Mouse (Mus musculus): ENCODE measurements around the gene Clec1b.

The Clec1b gene

DNA sequence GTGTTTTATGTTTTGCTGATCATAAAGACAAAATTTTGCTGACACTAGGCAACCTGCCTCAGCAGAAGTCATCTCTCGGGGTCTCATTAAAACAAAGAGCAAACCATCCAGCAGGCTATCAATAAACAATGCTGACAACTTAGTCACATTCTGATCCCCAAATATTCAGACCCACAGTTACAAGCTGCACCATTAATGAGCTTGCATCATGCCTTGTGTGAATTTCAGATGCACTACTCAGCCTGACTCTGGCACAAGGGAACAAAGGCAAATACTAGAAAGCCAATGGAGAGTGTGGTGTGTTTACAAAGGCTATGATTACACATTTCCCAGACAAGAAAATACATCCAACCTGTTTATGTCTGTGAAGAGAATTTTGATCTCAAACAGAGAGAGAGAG is 17.1 kb downstream of the Clec1b start:
- DNase-seq (ENCODE audit: low read depth) = no peak

DNA sequence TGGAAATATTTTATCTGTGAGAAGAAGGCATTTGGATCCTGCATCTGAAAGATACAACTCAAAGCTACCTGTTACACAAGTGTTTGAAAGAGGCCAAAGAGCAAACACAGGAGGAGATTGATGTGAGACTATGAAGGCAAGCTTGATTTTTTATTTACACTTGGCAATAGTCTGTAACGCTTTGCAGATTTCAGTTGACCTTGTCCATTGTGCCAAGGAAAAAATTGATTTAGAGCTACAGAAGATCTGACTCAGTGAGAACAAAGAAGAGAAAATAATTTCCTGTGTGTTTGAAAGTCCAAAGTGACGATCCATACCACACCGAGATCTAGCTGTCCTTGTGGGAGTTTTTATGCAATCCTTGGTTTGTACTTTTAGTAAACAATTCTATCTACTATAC is 25.2 kb downstream of the Clec1b start:
- no peak for DNase-seq (ENCODE audit: low read depth)

DNA sequence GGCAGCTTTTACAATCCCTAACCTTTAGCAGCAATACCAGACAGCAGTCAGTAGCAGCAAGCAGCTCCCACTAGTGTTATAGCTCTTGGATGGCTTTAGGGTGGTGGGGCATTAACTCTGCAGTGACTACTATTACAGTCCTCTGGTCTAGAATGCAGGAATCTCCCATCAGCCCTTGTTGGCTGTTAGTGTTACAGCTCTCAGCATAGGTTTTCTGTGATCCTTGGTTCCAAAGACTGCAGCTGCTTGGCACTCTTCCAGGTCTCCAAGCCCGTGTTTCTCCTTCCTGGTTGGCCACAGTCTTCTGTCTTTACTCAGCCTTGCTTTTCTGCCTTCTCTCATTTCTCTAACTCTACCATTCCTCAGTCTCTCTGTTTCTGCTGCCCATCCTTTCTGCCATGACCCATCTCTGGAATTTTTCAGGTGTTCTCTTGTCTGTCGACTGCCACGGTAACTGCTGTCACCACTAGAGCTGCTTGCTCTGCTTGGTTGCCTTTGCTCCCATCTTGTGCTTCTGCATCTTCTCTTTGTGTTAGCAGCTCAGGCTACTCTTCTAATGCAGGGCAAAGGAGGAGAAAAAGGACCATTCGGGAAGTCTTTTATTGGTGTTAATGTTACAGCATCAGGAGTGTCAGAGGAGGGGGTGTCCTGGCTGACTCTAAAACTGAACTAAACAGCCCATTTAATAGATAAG is 26.1 kb downstream of the Clec1b start:
- no peak for DNase-seq (ENCODE audit: low read depth)

GRCm38 (mm10) chr6:129423734-129424072 is 26.6 kb downstream of the Clec1b start:
- peak; percentile 60 for DNase-seq (ENCODE audit: low read depth)

- no peak for DNase-seq (ENCODE audit: low read depth)
Observed at GRCm38 (mm10) chr6:129425217-129425616, 28.1 kb downstream of the Clec1b start.

DNA sequence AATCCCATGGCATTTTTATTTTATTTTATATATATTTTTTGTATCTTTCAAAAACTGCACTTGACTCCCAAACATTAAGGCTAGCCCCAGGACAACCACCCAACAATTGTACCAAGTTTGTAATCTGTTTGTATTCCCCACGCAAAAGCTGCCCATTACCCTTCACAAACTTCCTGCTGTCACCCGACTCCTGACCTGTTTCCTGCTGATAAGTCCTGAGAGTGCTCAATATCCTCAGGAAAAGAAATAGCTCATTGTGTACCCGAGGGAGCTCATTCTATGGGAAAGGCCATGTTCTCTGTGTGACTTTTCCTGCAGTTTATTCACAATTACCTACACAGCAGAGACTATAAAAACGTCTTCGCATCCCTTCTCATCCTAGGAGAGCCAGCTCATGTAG is 28.7 kb downstream of the Clec1b start:
- DNase-seq (ENCODE audit: low read depth) = no peak

DNA sequence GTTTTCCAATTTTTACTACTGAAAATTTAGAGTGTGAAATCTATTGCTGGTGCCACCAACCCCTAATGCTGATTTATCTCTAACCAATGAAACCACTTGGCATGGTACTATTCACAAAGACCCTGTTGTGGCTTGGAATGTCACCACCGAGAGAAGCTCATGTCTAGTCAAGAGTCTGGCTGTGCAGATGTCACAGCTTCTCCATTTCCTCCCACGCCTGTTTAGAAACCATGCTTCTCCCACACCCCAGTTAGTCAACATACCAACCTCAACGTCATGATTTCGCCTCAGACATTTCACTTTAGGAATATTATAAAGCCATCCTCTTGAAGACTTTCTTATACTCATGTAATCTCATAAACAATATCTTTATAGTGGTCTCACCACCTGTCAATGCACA is 30.2 kb downstream of the Clec1b start:
- no peak for DNase-seq (ENCODE audit: low read depth)

- no peak for DNase-seq (ENCODE audit: low read depth)
Observed at GRCm38 (mm10) chr6:129434239-129434638, 37.1 kb downstream of the Clec1b start.

GRCm38 (mm10) chr6:129436025-129436424 is 38.9 kb downstream of the Clec1b start:
- no peak for DNase-seq (ENCODE audit: low read depth)

GRCm38 (mm10) chr6:129438033-129438432 is 40.9 kb downstream of the Clec1b start:
- DNase-seq (ENCODE audit: low read depth) = no peak

DNA sequence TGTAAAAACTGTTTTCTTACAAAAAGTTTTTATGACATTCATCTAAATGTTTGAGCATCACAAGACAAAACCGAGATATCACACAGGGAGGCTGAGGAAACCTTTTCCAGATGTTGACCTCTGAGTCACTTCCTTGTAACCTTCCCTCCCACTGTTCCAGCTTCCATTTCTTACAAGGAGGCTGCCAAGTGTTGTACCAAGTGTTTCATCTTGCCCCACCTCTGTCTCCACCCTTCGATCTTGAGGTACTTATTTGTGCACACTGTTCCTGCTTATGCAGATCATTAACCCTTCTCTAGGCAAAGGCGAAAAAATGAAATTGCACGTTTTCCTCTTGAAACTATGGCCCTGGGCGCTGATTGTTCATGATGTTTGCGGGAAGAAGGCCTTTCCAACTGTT is 52.6 kb downstream of the Clec1b start:
- DNase-seq (ENCODE audit: low read depth) = no peak

DNA sequence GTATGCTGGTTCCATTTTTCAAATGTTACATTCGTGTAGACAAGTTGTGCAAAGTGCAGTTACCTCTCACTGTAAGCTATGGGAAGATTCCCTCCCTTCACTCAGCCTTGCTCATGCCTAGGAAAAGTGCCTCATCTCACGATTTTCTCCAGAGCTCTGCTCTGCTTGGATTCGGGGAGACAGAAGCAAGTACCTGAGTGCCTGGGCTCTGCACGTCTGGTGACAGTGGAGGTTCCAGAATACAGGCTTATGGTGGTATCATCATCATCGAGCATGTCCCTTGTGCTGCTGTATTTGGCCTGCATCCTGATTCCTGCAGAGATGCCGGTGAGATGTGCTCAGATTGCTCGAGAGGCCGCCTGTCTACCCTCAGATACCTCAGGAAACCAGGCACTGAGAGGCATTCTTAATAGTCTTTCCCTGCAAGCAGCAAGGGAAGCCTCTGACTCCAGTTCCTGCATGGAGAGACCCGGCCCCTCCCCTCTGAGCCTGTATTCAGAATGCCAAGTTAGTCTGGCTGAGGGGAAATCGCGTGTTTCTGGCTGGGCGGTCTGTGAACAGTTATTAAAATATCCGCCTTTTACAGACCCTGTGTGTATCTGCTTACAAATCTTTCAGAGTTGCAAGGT is 54.4 kb downstream of the Clec1b start, which contains the start of gene Clec1a:
Gene Clec1a, minus strand, starts transcription at position 590 of the 629 bp plus-strand sequence.
- DNase-seq (ENCODE audit: low read depth) = no peak
